Mouse (Mus musculus): ENCODE results near the gene Sacs.

Sacs gene

DNA sequence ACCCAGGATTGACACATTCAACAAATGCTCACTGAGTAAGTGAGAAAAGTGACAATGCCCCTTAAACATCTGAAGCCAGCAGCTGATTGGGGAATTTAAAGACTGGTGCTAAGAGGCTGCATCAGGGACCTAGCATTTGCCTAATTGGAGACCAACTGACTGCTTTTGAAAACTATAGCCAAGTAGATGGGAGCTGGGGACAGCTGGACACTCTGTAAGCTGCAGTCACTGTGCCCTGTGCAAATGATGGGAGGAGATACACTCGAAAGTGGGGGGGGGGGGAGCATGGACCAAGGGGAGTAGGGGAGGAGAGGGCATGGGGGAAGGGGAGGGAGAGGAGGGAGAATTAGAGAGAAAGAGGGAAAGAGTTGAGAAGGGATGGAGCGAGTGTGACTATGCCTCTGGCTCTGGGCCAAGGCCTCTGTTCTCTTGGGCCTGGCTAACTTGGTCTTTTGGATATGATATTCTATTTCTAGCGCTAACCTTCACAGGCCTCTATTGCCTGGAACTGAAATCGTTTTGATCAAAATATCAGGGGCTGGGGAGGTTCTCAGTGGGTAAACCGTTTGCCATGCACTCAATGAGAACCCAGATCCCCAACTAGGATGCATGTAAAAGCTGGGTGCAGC, 97.7 kb downstream of the Sacs start:
- DNase-seq (ENCODE audit: extremely low read depth, insufficient read length, low spot score) = no peak

DNA sequence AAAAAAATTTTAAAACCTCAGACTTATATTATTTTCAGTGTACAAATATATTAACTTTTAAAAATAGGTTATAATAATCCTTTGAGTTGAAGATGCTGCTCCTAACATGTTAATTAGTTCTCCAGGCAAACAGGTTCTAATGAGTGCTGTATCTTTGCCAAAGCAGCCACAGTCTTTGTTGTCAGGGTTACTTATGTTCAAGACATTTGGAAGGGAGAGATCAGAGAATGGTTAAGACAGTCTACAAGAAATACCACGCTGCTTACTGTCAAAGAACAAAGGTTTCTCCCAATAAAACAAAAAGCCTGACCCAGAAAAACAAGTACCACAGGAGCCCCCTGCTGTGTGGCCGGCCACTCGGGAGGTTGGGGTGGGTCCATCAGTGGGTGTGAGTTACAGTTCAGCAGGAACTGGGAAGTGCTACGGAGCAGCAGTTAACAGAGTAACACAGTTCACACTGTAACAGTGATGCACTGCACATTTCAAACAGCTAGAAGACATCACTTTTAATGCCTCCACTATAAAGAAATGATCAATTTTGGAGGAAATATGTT, 98.9 kb downstream of the Sacs start:
- DNase-seq (ENCODE audit: extremely low read depth, insufficient read length, low spot score) = no peak

DNA sequence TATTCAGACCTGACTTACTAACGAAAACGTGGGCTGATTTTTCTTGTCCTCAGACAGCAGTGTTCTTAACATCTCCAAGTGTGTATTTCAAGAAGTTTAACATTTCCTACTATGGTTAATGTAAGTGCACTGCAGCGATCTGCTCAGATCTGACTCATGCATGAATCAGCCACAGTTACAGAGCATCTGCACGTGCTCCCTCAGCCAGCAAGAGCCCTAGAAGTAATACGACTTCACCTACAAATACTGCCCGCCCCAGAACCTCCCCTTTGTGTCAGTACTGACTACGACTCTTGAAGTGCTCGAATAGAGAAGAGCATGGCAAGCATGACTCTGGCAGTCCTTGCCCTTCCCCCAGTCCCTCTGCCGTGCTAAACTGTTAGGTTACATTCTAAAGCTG, 100.5 kb downstream of the Sacs start:
- DNase-seq (ENCODE audit: extremely low read depth, insufficient read length, low spot score) = peak; percentile 32

DNA sequence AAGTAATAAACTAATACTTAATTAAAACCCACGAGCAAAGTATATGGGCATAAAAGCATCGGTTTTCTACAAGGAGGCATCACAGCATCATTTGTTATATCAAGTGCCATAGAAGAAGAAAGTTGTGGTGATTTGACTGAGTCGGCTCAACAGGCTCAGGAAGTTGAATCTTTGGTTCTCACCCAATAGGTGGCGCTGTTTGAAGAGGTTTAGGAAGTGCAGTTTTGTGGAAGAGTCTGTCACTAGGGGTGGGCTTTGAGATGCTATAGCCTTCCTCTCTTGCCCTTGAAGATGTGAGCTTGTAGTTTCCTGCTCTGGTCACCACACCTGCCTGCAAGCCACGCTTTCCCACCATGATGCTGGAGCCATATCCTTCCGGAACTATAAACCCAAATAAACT, 104.4 kb downstream of the Sacs start:
- DNase-seq (ENCODE audit: extremely low read depth, insufficient read length, low spot score) = no peak

DNA sequence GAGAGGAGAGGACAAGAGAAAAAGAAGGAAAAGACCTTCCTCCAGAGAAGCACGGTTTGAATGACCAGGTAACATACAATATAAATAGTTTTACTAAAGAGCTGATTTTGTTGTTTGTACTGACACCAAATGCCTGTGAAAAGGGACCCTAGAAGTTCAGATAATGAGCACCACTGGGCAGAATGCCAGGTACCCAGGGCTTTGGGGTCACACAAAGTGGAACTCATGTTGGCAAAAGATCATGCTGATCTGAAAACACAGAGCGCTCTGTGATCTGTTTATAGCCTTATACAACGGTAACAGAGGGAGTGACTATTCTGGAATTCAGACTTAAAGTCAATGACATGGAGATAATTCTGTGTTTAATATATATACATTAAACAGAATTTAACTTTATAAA, 108.2 kb downstream of the Sacs start:
- DNase-seq (ENCODE audit: extremely low read depth, insufficient read length, low spot score) = no peak

DNA sequence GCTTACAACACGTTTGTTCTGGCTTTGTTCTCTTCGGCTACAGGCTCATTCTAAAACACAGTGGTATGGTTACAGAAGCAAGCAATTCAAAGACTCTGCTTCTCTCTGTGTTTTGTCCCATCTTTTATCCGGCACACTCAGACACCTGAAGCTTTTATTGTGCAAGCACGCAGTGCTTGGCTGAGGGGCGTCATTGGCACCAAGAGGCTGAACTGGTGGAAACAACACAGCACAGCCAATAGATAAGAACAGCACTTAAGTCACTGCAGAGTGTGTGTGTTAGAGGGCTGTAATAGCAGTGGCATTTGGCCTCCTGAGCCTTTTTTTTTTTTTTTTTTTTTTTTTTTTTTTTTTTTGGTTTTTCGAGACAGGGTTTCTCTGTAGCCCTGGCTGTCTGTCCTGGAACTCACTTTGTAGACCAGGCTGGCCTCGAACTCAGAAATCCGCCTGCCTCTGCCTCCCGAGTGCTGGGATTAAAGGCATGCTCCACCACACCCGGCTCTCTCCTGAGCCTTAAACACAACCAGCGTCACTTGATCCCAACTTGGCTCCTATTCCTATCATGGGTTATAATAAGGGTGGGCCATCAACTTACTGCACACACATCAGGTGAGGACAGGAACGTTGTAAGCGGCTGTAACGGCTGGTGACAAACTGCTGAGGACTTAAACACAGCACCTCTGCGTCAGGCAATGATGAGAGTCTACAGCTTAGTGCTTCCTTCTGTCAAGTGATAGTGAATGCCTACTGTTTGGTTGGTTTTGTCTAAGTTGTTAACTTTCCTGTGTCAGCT, 114.5 kb downstream of the Sacs start:
- no peak for DNase-seq (ENCODE audit: extremely low read depth, insufficient read length, low spot score)

DNA sequence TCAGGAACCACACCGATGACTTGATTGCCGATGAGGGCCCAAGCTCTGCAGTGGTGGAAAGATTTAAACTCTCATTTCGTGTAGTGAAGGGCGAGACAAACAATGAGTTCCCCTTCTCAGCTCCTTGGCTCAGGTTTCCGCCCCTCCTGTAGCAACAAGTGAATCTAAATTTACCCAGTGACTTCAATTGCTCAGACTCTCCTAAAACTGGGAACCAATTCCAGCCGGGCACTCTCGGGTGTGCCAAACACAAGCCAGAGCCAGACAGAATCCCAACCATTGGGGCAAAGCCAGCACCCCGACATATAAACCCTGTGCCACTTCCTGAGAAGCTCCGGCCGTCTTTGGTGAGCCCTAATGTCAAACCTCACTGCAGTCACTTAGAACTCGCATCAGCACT, 120.1 kb downstream of the Sacs start, which contains the start of gene Sgcg:
TSS of gene Sgcg (minus strand) at position 139 of the 400 bp plus-strand sequence.
- no peak for DNase-seq (ENCODE audit: extremely low read depth, insufficient read length, low spot score)

DNA sequence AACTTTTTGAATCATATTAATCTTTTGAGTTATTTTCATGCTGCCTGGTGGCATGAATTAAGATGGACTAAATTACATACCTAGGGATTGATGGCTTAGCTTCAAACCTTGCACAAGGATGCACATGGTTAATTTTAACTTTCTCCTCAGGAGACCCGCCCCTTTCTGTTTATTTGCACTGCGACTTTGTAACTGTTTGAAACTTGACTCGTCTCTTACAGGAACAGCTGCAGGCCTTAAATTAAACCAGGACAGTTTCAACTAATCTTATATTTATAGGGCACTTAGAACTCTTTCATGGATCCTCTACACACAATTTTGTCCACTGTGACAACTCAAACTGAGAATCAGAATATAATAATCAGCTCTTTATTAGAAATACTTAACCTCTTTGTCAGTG, 120.8 kb downstream of the Sacs start:
- no peak for DNase-seq (ENCODE audit: extremely low read depth, insufficient read length, low spot score)

DNA sequence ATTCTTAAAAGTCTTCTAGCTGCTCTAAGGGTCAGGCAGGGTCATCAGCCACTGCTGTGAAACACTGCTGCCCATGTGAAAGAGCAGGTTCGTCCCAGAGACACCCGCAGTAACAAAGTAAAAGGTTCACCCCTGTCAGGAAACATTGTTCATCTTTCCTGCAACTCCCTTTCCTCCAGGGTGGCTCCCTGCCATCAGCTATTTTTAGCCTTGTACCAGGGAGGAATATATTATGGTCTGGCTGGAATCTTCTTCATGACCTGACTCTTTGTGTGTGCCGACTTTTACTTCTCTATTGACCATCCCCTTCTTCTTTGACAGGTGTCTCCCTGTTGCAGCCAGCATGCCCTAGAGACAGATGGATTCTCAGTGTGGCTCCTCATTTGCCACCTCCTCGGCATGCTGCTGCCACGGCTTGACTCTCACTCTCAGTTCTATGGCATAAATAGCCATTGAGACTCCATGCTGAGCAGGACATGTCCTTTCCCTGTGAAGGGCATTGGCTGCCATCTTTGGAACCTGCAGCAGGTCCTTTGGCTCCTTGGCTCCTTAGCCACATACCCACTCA, 129.7 kb downstream of the Sacs start:
- no peak for DNase-seq (ENCODE audit: extremely low read depth, insufficient read length, low spot score)

DNA sequence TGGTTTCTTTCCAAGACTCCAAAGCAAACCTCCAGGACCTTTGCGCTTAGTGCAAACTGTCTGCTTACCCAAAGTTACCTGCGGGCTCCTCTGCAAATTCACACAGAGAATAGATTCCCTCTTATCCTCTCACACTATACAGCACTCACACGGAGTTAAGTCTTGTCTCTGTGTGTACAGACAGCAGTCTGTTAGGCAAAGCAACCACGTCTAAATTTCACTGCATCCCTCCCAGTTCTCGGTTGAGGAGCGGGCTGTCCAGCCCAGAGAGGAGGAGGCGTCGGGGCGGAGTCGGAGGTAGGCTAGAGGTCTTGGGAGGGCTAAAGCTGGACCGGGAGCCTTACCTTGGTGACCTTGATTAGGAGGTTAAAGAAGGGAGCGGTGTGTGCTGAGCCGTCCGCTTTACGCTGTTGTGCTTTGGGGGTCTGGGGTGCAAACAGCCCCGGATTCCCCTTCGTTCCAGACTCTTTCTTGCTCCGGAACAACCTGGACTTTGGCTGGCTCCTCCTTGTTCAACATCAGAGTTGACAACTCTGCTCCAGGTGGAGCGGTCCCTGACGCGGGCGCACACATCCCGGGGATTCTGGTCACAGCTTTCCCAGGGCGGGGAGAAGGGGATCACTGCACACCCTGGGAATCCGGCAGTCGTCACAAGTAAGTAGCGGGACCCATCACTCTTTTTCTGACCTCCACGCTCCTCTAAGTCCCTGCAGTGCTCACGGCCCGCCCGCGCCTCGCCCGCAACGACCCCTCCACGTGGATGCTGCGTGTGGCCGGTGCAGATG, 136.3 kb downstream of the Sacs start:
- DNase-seq (ENCODE audit: extremely low read depth, insufficient read length, low spot score) = no peak

DNA sequence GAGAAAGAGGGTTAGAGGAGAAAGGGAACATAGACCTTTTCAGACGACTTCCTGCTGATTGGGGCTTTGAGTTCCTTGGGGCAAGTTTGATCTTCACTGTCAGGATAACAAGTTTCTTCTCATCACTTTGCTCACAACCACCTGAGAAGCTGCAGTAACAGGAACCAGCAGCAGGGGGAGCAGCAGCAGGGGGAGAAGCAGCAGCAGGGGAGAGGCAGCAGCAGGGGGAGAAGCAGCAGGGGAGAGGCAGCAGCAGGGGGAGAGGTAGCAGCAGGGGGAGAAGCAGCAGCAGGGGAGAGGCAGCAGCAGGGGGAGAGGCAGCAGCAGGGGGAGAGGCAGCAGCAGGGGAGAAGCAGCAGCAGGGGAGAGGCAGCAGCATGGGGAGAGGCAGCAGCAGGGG, 139.0 kb downstream of the Sacs start:
- DNase-seq (ENCODE audit: extremely low read depth, insufficient read length, low spot score) = no peak

DNA sequence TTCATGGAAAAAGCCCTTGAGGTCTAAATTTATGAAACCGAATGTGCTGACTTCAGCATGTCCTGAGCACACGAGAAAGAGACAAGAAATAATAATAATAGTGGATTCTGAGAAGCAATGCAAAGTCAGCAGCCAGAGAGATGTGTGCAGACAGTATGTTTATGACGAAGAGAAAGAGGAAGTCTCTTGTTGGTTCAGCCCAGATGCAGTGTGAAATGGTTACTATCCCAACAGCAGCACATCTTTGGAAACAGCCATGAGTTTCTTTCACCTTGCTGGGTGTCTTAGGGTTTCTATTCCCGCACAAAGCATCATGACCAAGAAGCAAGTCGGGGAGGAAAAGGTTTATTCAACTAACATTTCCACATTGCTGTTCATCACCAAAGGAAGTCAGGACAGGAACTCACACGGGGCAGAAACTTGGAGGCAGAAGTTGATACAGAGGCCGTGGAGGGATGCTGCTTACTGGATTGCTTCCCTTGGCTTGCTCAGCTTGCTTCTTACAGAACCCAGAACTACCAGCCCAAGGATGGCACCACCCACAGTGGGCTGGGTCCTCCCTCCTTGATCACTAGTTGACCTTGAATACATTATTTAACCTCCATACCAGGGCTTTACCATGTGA, 140.5 kb downstream of the Sacs start:
- DNase-seq (ENCODE audit: extremely low read depth, insufficient read length, low spot score) = no peak

DNA sequence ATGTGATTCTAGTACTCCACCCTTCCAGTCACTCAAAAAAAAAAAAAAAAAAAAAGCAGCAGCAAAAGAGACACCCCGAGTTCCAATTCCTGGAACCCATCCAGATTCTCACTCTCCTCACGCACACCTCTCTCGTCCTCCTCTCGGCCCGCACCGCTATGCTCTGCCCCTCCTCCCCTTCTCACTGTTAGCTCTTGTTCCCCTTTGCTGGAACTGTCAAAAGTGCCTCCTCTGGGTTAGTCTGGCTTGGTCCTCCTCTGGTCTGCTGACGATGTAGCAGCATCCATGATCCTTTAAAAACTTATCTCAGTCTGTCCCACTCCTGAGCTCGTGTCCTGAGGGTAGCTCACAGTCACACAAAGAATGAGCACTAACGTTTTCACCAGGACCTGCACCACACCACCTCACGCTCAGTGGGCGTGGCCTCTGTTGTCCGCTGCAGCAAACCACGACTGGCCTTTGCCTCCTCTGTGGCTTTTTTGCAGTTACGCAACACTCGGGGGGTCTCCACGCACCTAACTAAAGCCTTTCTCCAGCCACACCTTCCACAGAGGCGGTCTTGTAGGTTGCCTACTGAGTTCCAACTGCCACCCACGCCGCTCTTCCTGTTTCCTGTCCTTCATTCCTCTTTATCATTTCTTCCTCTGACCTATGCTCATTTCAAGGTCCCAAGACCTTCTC, 150.5 kb downstream of the Sacs start:
- no peak for DNase-seq (ENCODE audit: extremely low read depth, insufficient read length, low spot score)
